In genomic region chr15:12713216-12713615, GRCm38 (mm10) we compare ENCODE assay signal across 28 mouse cellular contexts. TPM values are rescaled to one million over a fixed set of nuclear protein-coding genes. Genes with fewer than 3 reads are reported as not detected.
DNase-seq lines count a peak whose midpoint lies in the region; ATAC-seq and TF ChIP-seq lines count a peak whose summit lies in the region.
"Had no signal": no experiment of that assay in that cellular context is flagged by ENCODE, and none has a peak within 500 bp of the region (broad histone marks: within the 10 kb centered on the region; RNA-seq: fewer than 3 reads in every experiment).

No protein-coding gene starts in this region.

- H3K4me2 ChIP-seq in hindbrain, embryonic 16.5 days (ENCODE audit: low read length), result no peak overlapping the region
- H3K4me2 ChIP-seq in hindbrain, embryonic 12.5 days (replicated peaks), result no peak overlapping the region
- H3K4me2 ChIP-seq: embryonic facial prominence, embryonic 13.5 days; forebrain, embryonic 12.5 days; forebrain, embryonic 15.5 days; heart, embryonic 13.5 days; hindbrain, embryonic 13.5 days had no signal

- H3K4me3 ChIP-seq in hindbrain, embryonic 16.5 days (ENCODE audit: low read length), result no peak overlapping the region
- H3K4me3 ChIP-seq in hindbrain, embryonic 12.5 days, result no peak overlapping the region
- no peak overlapping the region for H3K4me3 ChIP-seq in ES-E14 (ENCODE audit: insufficient read depth in 1 of 2, low read depth in 1 of 2, low read length in 2 of 2, poor library complexity in 1 of 2, severe bottlenecking in 1 of 2)
- H3K4me3 ChIP-seq: embryonic facial prominence, embryonic 10.5 days; embryonic facial prominence, embryonic 13.5 days; erythroblast, embryonic 14.5 days; forebrain, embryonic 12.5 days; forebrain, embryonic 15.5 days; heart, embryonic 13.5 days; hindbrain, embryonic 13.5 days had no signal

- 0 out of 2 replicates have a peak overlapping the region, but pooled peaks have one; percentile 14 for H3K27ac ChIP-seq in hindbrain, embryonic 16.5 days (ENCODE audit: low read depth, low read length)
- H3K27ac ChIP-seq in hindbrain, embryonic 12.5 days, result no peak overlapping the region
- H3K27ac ChIP-seq in ES-E14 (ENCODE audit: insufficient read depth, low read depth, low read length, poor library complexity, severe bottlenecking), result peak overlapping the region; percentile 38; the same call in 1 of the 2 replicates
- H3K27ac ChIP-seq: embryonic facial prominence, embryonic 10.5 days; embryonic facial prominence, embryonic 13.5 days; forebrain, embryonic 12.5 days; forebrain, embryonic 15.5 days; hindbrain, postnatal 0 days had no signal

- no peak overlapping the region for H3K9ac ChIP-seq in hindbrain, embryonic 16.5 days (ENCODE audit: low read depth, low read length)
- H3K9ac ChIP-seq in hindbrain, embryonic 12.5 days, result no peak overlapping the region
- no peak overlapping the region for H3K9ac ChIP-seq in ES-E14 (ENCODE audit: insufficient read depth, low read depth, low read length, poor library complexity, severe bottlenecking)
- H3K9ac ChIP-seq: embryonic facial prominence, embryonic 13.5 days; forebrain, embryonic 12.5 days; forebrain, embryonic 15.5 days; heart, embryonic 13.5 days; hindbrain, embryonic 13.5 days had no signal

- 0 out of 2 replicates have a peak, but pooled peaks cover 2% of the 10 kb centered on the region for H3K9me3 ChIP-seq in hindbrain, embryonic 16.5 days (ENCODE audit: control insufficient read depth, low read length)
- no peaks in the 10 kb centered on the region for H3K9me3 ChIP-seq in hindbrain, embryonic 12.5 days (replicated peaks)
- H3K9me3 ChIP-seq in ES-E14 (ENCODE audit: control insufficient read depth, insufficient read depth, low read depth, low read length), result no peaks in the 10 kb centered on the region
- H3K9me3 ChIP-seq: embryonic facial prominence, embryonic 10.5 days; forebrain, embryonic 12.5 days; forebrain, embryonic 15.5 days; G1E; hindbrain, embryonic 13.5 days had no signal

- no peaks in the 10 kb centered on the region for H3K27me3 ChIP-seq in hindbrain, embryonic 16.5 days (replicated peaks; ENCODE audit: control insufficient read depth, insufficient read depth, low read length)
- no peaks in the 10 kb centered on the region for H3K27me3 ChIP-seq in hindbrain, embryonic 12.5 days
- H3K27me3 ChIP-seq: embryonic facial prominence, embryonic 13.5 days; forebrain, embryonic 12.5 days; forebrain, embryonic 15.5 days; heart, embryonic 13.5 days; hindbrain, embryonic 13.5 days had no signal

- H3K36me3 ChIP-seq in hindbrain, embryonic 16.5 days (ENCODE audit: control insufficient read depth, insufficient read depth, low read length), result no peaks in the 10 kb centered on the region
- H3K36me3 ChIP-seq in hindbrain, embryonic 12.5 days, result no peaks in the 10 kb centered on the region
- H3K36me3 ChIP-seq in ES-E14 (ENCODE audit: control insufficient read depth, insufficient read depth, low read length, poor library complexity, severe bottlenecking), result no peaks in the 10 kb centered on the region
- H3K36me3 ChIP-seq: embryonic facial prominence, embryonic 10.5 days; forebrain, embryonic 12.5 days; forebrain, embryonic 15.5 days; G1E; hindbrain, embryonic 13.5 days had no signal

- WGBS in hindbrain, embryonic 16.5 days, result 81% methylated on average over 2 of the region's 2 CpGs
- WGBS in hindbrain, embryonic 12.5 days, result 86% methylated on average over 2 of the region's 2 CpGs

- in situ Hi-C loops in ES-E14 (cut with MboI; ENCODE audit: low sequenced_read_pairs in 2 of 2, unreplicated experiment in 2 of 2), result no loop called here

- no peak for ATAC-seq in hindbrain, embryonic 16.5 days
- no peak for ATAC-seq in hindbrain, embryonic 12.5 days (ENCODE audit: low FRiP score)
- ATAC-seq: activated CD4-positive, CD25-positive, alpha-beta regulatory T cell, adult 4 months; CD4-positive, CD25-positive, alpha-beta regulatory T cell, adult 4 months; forebrain, embryonic 15.5 days; inflammation-experienced regulatory T-cells, adult 6 months; intestine, embryonic 16.5 days; Patski had no signal

- no peaks in the 10 kb centered on the region for H3K4me1 ChIP-seq in hindbrain, embryonic 16.5 days (ENCODE audit: control insufficient read depth, insufficient read depth, low read depth, low read length)
- 0 out of 2 replicates have a peak, but pooled peaks cover 5% of the 10 kb centered on the region for H3K4me1 ChIP-seq in hindbrain, embryonic 12.5 days
- H3K4me1 ChIP-seq in ES-E14 (ENCODE audit: control insufficient read depth in 2 of 2, insufficient read depth in 2 of 2, low read length in 2 of 2, poor library complexity in 1 of 2), result peaks cover 17 to 19% of the 10 kb centered on the region in 2 experiments
- H3K4me1 ChIP-seq: forebrain, embryonic 15.5 days had no signal

- DNase-seq in ES-CJ7 (ENCODE audit: low read depth, low spot score), result peak; percentile 87
- no peak for DNase-seq in ES-E14 (ENCODE audit: low read depth, low spot score)
- no peak for DNase-seq in left cerebral cortex, postnatal 25 days (ENCODE audit: low spot score in 2 of 2)
- no peak for DNase-seq in gastrocnemius, postnatal 25 days
- DNase-seq: adrenal gland, adult 8-10 months; adrenal gland, postnatal 25 days; cerebellum, adult 11-12 months; cerebellum, adult 8-10 months; cerebellum, postnatal 10 days; cerebellum, postnatal 36 days; embryo, embryonic 11 days; gastrocnemius, postnatal 36 days had no signal

- intact Hi-C loops in left cerebral cortex, postnatal 25 days (cut with DNase I), result no loop called here

TF ChIP-seq in ES-E14, 5 proteins besides CTCF, POLR2A, EP300 and RAD21:
- TF ChIP-seq CHD2 (IDR thresholded peaks at IDR 0.05; ENCODE audit: low read depth, low read length), result no peak
- no peak for TF ChIP-seq ZNF384 (IDR thresholded peaks at IDR 0.05; ENCODE audit: low read depth, low read length)
- no peak for TF ChIP-seq ZC3H11A (IDR thresholded peaks at IDR 0.05; ENCODE audit: borderline replicate concordance, low read depth, low read length)
- no peak for TF ChIP-seq HCFC1 (IDR thresholded peaks at IDR 0.05; ENCODE audit: borderline replicate concordance, insufficient read depth, low read length)
- no peak for TF ChIP-seq MAFK (IDR thresholded peaks at IDR 0.05; ENCODE audit: insufficient read depth, low read depth, low read length)

RNA-seq across cellular contexts. Expression of gene Pdzd2, which starts 26.5 kb away (rescaled TPM):
- polyA plus RNA-seq in hindbrain, embryonic 16.5 days (2015; fragmentation: Nextera tagmentation; extraction: Ambion mirVana), result 13.6 and 19.5 TPM in 2 replicates
- polyA plus RNA-seq in hindbrain, embryonic 12.5 days (2016; fragmentation: Nextera tagmentation; extraction: Ambion mirVana), result 8.7 and 10.2 TPM in 2 replicates
- total RNA-seq in ES-E14 (2012; rRNA removed), result 6.3 and 8.0 TPM in 2 replicates
- 10 to 100 TPM; 79.8 to 89.9 TPM for total RNA-seq in left cerebral cortex, postnatal 25 days (2021)
- 10 to 100 TPM; 18.9 to 19.3 TPM for total RNA-seq in gastrocnemius, postnatal 25 days (2021)
